Mouse (Mus musculus): ENCODE results near the gene Gnmt.

DNA sequence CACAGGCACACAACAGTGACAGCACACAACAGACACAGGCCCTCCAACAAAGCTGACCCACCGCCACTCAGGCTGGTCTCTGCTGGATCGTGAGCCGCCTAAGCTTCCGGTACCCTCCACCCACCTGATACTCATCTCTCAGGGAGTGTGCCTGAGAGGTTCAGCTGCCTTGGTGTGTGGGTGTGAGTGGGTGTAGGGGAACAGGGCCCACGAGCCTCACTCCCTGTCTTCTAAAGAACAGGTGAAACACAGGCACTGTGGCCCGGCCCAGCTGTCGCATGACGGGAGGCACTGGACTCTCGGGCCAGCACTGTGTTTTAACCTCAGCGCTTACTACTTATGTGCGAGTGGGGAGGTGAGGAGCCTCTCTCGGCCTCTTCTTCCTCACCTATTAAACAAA, 26.9 kb downstream of the Gnmt start:
- no peak for TF ChIP-seq CTCF (IDR thresholded peaks at IDR 0.05; ENCODE audit: insufficient read depth, low read length)
- TF ChIP-seq POLR2A (IDR thresholded peaks at IDR 0.05; ENCODE audit: borderline replicate concordance, extremely low read depth, low read depth, low read length), result no peak

All from lung, adult 2 months (tissue).